In the genomic region with DNA sequence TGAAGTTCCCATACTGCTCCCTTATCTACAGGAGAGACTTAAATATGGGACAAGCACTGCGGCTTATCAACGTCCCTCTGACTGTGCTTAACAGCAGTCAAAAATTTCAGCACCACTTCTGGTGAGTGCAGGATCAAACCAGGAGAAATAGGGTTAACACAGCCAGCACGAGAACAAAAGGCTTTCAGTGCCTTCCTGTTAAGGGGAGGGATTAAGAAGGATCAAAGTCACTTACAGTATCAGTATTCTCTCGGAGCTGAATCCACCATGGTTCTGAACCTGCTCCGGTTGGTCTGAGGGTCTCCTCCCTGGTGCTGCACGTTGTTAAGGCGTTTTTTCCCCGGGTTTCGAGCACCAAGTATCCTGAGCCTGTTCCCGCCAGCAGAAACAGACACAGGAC, we compare ENCODE assay signal across 7 mouse cellular contexts. TPM values are rescaled to one million over a fixed set of nuclear protein-coding genes. Genes with fewer than 3 reads are reported as not detected.
A peak's percentile ranks its signal among the peaks of the same experiment; 100 is the strongest.
DNase-seq lines count a peak whose midpoint lies in the region; ATAC-seq and TF ChIP-seq lines count a peak whose summit lies in the region.
"Not testable (repeated sequence)": the region's sequence is repeated elsewhere in the genome, so short reads cannot be mapped to it uniquely, and the experiment has no call there.

No protein-coding gene starts in this region.

- TF ChIP-seq CTCF in gastrocnemius, adult 2 months (IDR thresholded peaks at IDR 0.05); olfactory bulb, adult 2 months (IDR thresholded peaks at IDR 0.05; ENCODE audit: insufficient read depth, low read depth, low read length): not testable (repeated sequence)

- not testable (repeated sequence) for TF ChIP-seq POLR2A in olfactory bulb, adult 2 months (IDR thresholded peaks at IDR 0.05; ENCODE audit: insufficient read depth, low read depth, low read length)

- H3K36me3 ChIP-seq in embryonic facial prominence, embryonic 10.5 days (replicated peaks); hindbrain, embryonic 14.5 days (replicated peaks; ENCODE audit: control insufficient read depth, insufficient read depth); liver, embryonic 15.5 days (replicated peaks); midbrain, embryonic 11.5 days (ENCODE audit: control insufficient read depth, insufficient read depth, low read length): not testable (repeated sequence)

- intact Hi-C loops in gastrocnemius, adult 2 months (cut with DNase I), result not testable (repeated sequence)

- H3K4me2 ChIP-seq in hindbrain, embryonic 14.5 days (replicated peaks), result peak overlapping the region; percentile 37
- peak overlapping the region; percentile 29 for H3K4me2 ChIP-seq in liver, embryonic 15.5 days
- H3K4me2 ChIP-seq in midbrain, embryonic 11.5 days, result not testable (repeated sequence)

- H3K4me1 ChIP-seq in embryonic facial prominence, embryonic 10.5 days; hindbrain, embryonic 14.5 days (replicated peaks; ENCODE audit: control insufficient read depth, insufficient read depth, low read length); liver, embryonic 15.5 days (replicated peaks); midbrain, embryonic 11.5 days (ENCODE audit: control insufficient read depth, insufficient read depth, low read length); olfactory bulb, adult 2 months (ENCODE audit: control insufficient read depth, insufficient read depth, low read length): not testable (repeated sequence)

- peak overlapping the region; percentile 42; the same call in 1 of the 2 replicates for H3K4me3 ChIP-seq in embryonic facial prominence, embryonic 10.5 days
- H3K4me3 ChIP-seq in gastrocnemius, adult 2 months, result peak overlapping the region; percentile 59
- H3K4me3 ChIP-seq in hindbrain, embryonic 14.5 days (replicated peaks; ENCODE audit: low read length), result peak overlapping the region; percentile 10
- peak overlapping the region; percentile 33 for H3K4me3 ChIP-seq in liver, embryonic 15.5 days (replicated peaks)
- not testable (repeated sequence) for H3K4me3 ChIP-seq in midbrain, embryonic 11.5 days (ENCODE audit: low read depth, low read length)
- peak overlapping the region; percentile 18; the same call in 1 of the 2 replicates for H3K4me3 ChIP-seq in olfactory bulb, adult 2 months (ENCODE audit: insufficient read depth, low read depth, low read length)

- peak; percentile 12 for DNase-seq in embryonic facial prominence, embryonic 10.5 days (ENCODE audit: low spot score)
- not testable (repeated sequence) for DNase-seq in gastrocnemius, adult 2 months; midbrain, embryonic 11.5 days (ENCODE audit: low spot score, missing footprints)
- DNase-seq in hindbrain, embryonic 14.5 days (ENCODE audit: low spot score), result peak; percentile 25
- DNase-seq in kidney, postnatal 14 days, result peak; percentile 4

- 0 out of 2 replicates have a peak overlapping the region, but pooled peaks have one; percentile 51 for H3K27ac ChIP-seq in embryonic facial prominence, embryonic 10.5 days (replicated peaks)
- peak overlapping the region; percentile 31; the same call in 1 of the 2 replicates for H3K27ac ChIP-seq in gastrocnemius, adult 2 months
- not testable (repeated sequence) for H3K27ac ChIP-seq in hindbrain, embryonic 14.5 days; liver, embryonic 15.5 days (replicated peaks); midbrain, embryonic 11.5 days (ENCODE audit: low read depth, low read length); olfactory bulb, adult 2 months (ENCODE audit: insufficient read depth, low read depth, low read length)

- H3K27me3 ChIP-seq in embryonic facial prominence, embryonic 10.5 days (replicated peaks; ENCODE audit: low read depth, poor library complexity, severe bottlenecking); hindbrain, embryonic 14.5 days (ENCODE audit: control insufficient read depth, insufficient read depth, low read length); liver, embryonic 15.5 days; midbrain, embryonic 11.5 days (ENCODE audit: control insufficient read depth, insufficient read depth, low read length): not testable (repeated sequence)

- H3K9ac ChIP-seq in hindbrain, embryonic 14.5 days, result peak overlapping the region; percentile 26
- H3K9ac ChIP-seq in liver, embryonic 15.5 days; midbrain, embryonic 11.5 days (ENCODE audit: low read length): not testable (repeated sequence)

- peak; percentile 43; the same call in 1 of the 2 replicates for ATAC-seq in hindbrain, embryonic 14.5 days (ENCODE audit: low FRiP score)
- ATAC-seq in liver, embryonic 15.5 days (ENCODE audit: insufficient read depth), result not testable (repeated sequence)
- peak; percentile 40; the same call in 1 of the 2 replicates for ATAC-seq in midbrain, embryonic 11.5 days (ENCODE audit: low FRiP score)

- H3K9me3 ChIP-seq in embryonic facial prominence, embryonic 10.5 days; hindbrain, embryonic 14.5 days (ENCODE audit: control insufficient read depth, low read length); liver, embryonic 15.5 days (replicated peaks); midbrain, embryonic 11.5 days (ENCODE audit: control insufficient read depth, low read length): not testable (repeated sequence)

- WGBS in embryonic facial prominence, embryonic 10.5 days, result 23% methylated on average over 10 of the region's 10 CpGs
- WGBS in hindbrain, embryonic 14.5 days, result 26% methylated on average over 10 of the region's 10 CpGs
- WGBS in liver, embryonic 15.5 days (ENCODE audit: insufficient replicate concordance), result 13% methylated on average over 10 of the region's 10 CpGs
- WGBS in midbrain, embryonic 11.5 days, result 20% methylated on average over 10 of the region's 10 CpGs
- 10% methylated on average over 10 of the region's 10 CpGs for WGBS in olfactory bulb, adult 2 months

RNA-seq across cellular contexts. Expression of gene Samd9l, which starts 58.4 kb away (rescaled TPM):
- polyA plus RNA-seq in embryonic facial prominence, embryonic 10.5 days (2016; fragmentation: Nextera tagmentation; extraction: Ambion mirVana), result 0.24 and 0.37 TPM in 2 replicates
- total RNA-seq in gastrocnemius, adult 2 months (2021), result 1 to 10 TPM; 3.2 to 5.0 TPM
- 1.4 and 1.6 TPM in 2 replicates for polyA plus RNA-seq in hindbrain, embryonic 14.5 days (2014; fragmentation: Nextera tagmentation; extraction: Ambion mirVana)
- 3.0 and 3.5 TPM in 2 replicates for polyA plus RNA-seq in liver, embryonic 15.5 days (2015; fragmentation: Nextera tagmentation; extraction: Ambion mirVana)
- 0.61 and 0.68 TPM in 2 replicates for polyA plus RNA-seq in midbrain, embryonic 11.5 days (2014; fragmentation: Nextera tagmentation; extraction: Ambion mirVana)
- not detected in 2 replicates for polyA plus RNA-seq in olfactory bulb, adult 2 months (2012; ENCODE audit: insufficient read depth, insufficient read length, low replicate concordance, missing spikeins)
